Mouse (Mus musculus): ENCODE measurements at regions not wholly inside any gene's neighbourhood (a gene's known extent, or its start where the extent isn't known, plus 50 kb on each side); places are given as distances from the start of the nearest gene placed in this dataset.

GRCm38 (mm10) chr3:70682965-70683767 is 675.8 kb downstream of the Otol1 start:
- H3K27me3 ChIP-seq = no peaks in the 10 kb centered on the region
- ATAC-seq (no peak), DNase-seq (ENCODE audit: low read depth, low spot score) (no peak)
- no peak for TF ChIP-seq CTCF (IDR thresholded peaks at IDR 0.05)
- in situ Hi-C loops (cut with MboI; ENCODE audit: low pct_unique_long_range_greater_than_20kb) = no loop called here
- POLR2A ChIA-PET = no interaction called here
- CTCF ChIA-PET = interaction anchor here (1.3 to 3.2 kb wide), 2 partner anchors 16 kb away, joined by 4 to 14 read pairs; no protein-coding TSS in a partner anchor

- in situ Hi-C loops (cut with MboI; ENCODE audit: low pct_unique_long_range_greater_than_20kb) = no loop called here
- CTCF ChIA-PET = interaction anchor here (1.3 kb wide), 1 partner anchor 15 kb away, joined by 4 read pairs; no protein-coding TSS in a partner anchor
- POLR2A ChIA-PET = no interaction called here
- ATAC-seq (no peak), DNase-seq (ENCODE audit: low read depth, low spot score) (no peak)
- no peak for TF ChIP-seq CTCF (IDR thresholded peaks at IDR 0.05)
- H3K27me3 ChIP-seq = no peaks in the 10 kb centered on the region
Observed at GRCm38 (mm10) chr3:70684251-70684650, 676.8 kb downstream of the Otol1 start.

Measured in Patski (cell line).